Mouse (Mus musculus) hindbrain, embryonic 13.5 days (tissue): ENCODE data around the gene Ccr6. TPM values are rescaled to one million over a fixed set of nuclear protein-coding genes. Genes with fewer than 3 reads are reported as not detected.

Source experiments
- ATAC-seq: fragments of 200-750 bp; cut with Nextera tagmentation; 2 replicates; pipeline ENCODE4 v1.8.0; 2017; ENCODE audit warnings: moderate TSS enrichment; ENCODE audit not compliant: low FRiP score
- H3K27ac ChIP-seq: fragments of 300-500 bp; sonication (generic); 2 replicates; pipeline ENCODE4 v1.5.1; 2015; ENCODE audit warnings: inconsistent platforms, mild to moderate bottlenecking, moderate library complexity
- H3K27me3 ChIP-seq: fragments of 300-500 bp; sonication (generic); 2 replicates; pipeline ENCODE4 v1.6.1; 2015; ENCODE audit warnings: mild to moderate bottlenecking, inconsistent platforms
- H3K36me3 ChIP-seq: fragments of 300-500 bp; sonication (generic); 2 replicates; pipeline ENCODE4 v1.6.1; 2015; ENCODE audit warnings: mild to moderate bottlenecking, inconsistent platforms
- H3K4me1 ChIP-seq: fragments of 300-500 bp; sonication (generic); replicated peaks from 2 replicates; pipeline ENCODE4 v1.6.1; 2015; ENCODE audit warnings: inconsistent platforms
- H3K4me2 ChIP-seq: fragments of 300-500 bp; sonication (generic); 2 replicates; pipeline ENCODE4 v1.6.1; 2015; ENCODE audit warnings: inconsistent platforms, mild to moderate bottlenecking, moderate library complexity
- H3K4me3 ChIP-seq: fragments of 300-500 bp; sonication (generic); 2 replicates; pipeline ENCODE4 v1.5.1; 2015; ENCODE audit warnings: mild to moderate bottlenecking, inconsistent platforms
- H3K9ac ChIP-seq: fragments of 300-500 bp; sonication (generic); 2 replicates; pipeline ENCODE4 v1.6.1; 2015; ENCODE audit warnings: mild to moderate bottlenecking, inconsistent platforms
- H3K9me3 ChIP-seq: fragments of 300-500 bp; sonication (generic); 2 replicates; pipeline ENCODE4 v1.6.1; 2016; ENCODE audit warnings: inconsistent platforms
- WGBS: fragments of 180-500 bp; shearing (Covaris S2); methylation state at CpG from one replicate; pipeline ENCODE4 v1.1.7; 2015; 5-methylcytosine and 5-hydroxymethylcytosine counted together
- polyA plus RNA-seq: library from polyadenylated mRNA; unstranded; fragments of >200 nt; fragmentation: Nextera tagmentation; extraction: Ambion mirVana; gene quantifications from 2 replicates; pipeline ENCODE4 v1.2.1, GENCODE M21; 2015

Ccr6 gene
- polyA plus RNA-seq, 1 experiment from 2014 or later, result not detected

- WGBS, result 96% methylated on average over 6 of the region's 6 CpGs
- no peak for ATAC-seq
Measured at GRCm38 (mm10) chr17:8211399-8211798, 24.4 kb upstream of the Ccr6 start.

GRCm38 (mm10) chr17:8214369-8214768 lies 21.5 kb upstream of the Ccr6 start:
- ATAC-seq, result no peak
- 0 out of 2 replicates have a peak, but pooled peaks cover 2% of the 10 kb centered on the region for H3K27me3 ChIP-seq
- H3K4me3 ChIP-seq, result no peak overlapping the region
- WGBS, result 92% methylated on average over 1 of the region's 1 CpGs
- no peak overlapping the region for H3K27ac ChIP-seq
- H3K36me3 ChIP-seq, result no peaks in the 10 kb centered on the region
- no peaks in the 10 kb centered on the region for H3K9me3 ChIP-seq
- H3K9ac ChIP-seq, result no peak overlapping the region
- H3K4me1 ChIP-seq, result no peaks in the 10 kb centered on the region
- no peak overlapping the region for H3K4me2 ChIP-seq

More at GRCm38 (mm10) chr17:8211399-8211798, 24.4 kb upstream of the Ccr6 start:
- H3K36me3 ChIP-seq, result no peaks in the 10 kb centered on the region
- no peak overlapping the region for H3K9ac ChIP-seq
- H3K27ac ChIP-seq, result no peak overlapping the region
- H3K9me3 ChIP-seq, result no peaks in the 10 kb centered on the region
- H3K4me2 ChIP-seq, result no peak overlapping the region
- H3K4me3 ChIP-seq, result no peak overlapping the region
- H3K27me3 ChIP-seq, result 0 out of 2 replicates have a peak, but pooled peaks cover 2% of the 10 kb centered on the region
- H3K4me1 ChIP-seq, result no peaks in the 10 kb centered on the region

GRCm38 (mm10) chr17:8215016-8215745 lies 20.7 kb upstream of the Ccr6 start:
- Histone ChIP-seq H3K4me2 (no peak overlapping the region), H3K9me3 (no peaks in the 10 kb centered on the region), H3K9ac (no peak overlapping the region), H3K27ac (no peak overlapping the region), H3K4me3 (no peak overlapping the region), H3K36me3 (no peaks in the 10 kb centered on the region), H3K27me3 (0 out of 2 replicates have a peak, but pooled peaks cover 2% of the 10 kb centered on the region), H3K4me1 (no peaks in the 10 kb centered on the region)
- no peak for ATAC-seq
- WGBS, result 91% methylated on average over 12 of the region's 12 CpGs

DNA sequence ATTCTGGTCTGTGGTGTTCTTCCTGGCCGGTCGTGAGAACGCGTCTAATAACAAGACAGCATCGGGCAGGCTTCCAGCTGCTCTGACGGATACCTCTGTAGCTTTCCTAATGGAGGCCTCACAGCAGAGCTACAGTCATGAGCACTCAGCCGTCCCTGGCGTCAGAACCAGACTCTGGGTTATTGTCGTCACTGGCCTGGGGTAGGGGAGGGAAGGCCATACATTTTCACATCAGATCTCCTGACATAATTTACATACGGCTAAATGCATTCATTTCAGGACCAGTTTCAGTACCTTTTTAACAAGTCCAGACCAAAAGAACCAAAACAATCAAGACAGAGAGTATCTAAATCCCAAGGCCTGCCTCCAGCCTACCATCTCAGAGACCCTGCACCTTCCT lies 12.6 kb upstream of the Ccr6 start:
- no peak overlapping the region for H3K4me2 ChIP-seq
- no peaks in the 10 kb centered on the region for H3K27me3 ChIP-seq
- H3K4me1 ChIP-seq, result no peaks in the 10 kb centered on the region
- H3K4me3 ChIP-seq, result no peak overlapping the region
- H3K9ac ChIP-seq, result no peak overlapping the region
- WGBS, result 83% methylated on average over 10 of the region's 10 CpGs
- H3K36me3 ChIP-seq, result no peaks in the 10 kb centered on the region
- no peaks in the 10 kb centered on the region for H3K9me3 ChIP-seq
- H3K27ac ChIP-seq, result no peak overlapping the region
- ATAC-seq, result no peak

DNA sequence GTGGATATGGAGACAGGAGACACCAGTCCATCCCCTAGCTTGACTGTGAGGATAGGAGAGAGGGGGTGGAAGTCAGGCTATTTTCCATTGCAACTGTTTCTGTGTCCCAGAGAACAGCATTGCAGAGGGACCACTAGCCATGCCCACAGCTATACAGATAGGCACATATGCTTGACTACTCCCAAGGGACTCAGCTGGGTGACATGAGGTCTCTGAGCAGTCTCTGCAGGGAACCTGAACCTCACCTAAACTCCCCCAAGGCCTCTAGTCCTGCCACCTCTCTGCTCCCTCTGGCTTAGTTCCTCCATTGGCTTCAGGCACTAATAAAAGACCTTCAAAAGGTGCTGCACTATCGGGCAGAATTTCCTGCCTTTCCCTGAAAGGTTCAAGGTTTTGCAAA lies 11.8 kb upstream of the Ccr6 start:
- whole genome bisulfite sequencing, result 80% methylated on average over 1 of the region's 1 CpGs

DNA sequence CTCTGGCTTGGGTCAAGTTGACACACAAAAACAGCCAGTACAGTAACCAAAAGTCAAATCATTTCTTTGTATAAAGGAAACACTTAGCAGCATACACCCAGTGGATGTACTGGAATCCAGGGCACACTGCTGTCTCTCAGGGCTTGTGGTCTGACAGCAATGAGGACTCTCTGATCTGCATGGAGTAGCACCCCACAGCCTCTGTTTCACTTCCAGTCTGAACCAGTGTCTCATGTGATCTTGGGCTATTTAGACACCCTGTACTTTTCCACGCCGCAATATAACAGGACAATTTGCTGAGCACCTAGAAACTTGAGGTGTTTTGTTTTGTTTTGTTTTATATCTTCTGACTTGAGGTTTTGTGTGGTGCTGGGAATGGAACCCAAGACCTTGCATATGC lies 10.7 kb upstream of the Ccr6 start:
- Histone ChIP-seq H3K4me3 (no peak overlapping the region), H3K9me3 (no peaks in the 10 kb centered on the region), H3K36me3 (no peaks in the 10 kb centered on the region), H3K4me2 (no peak overlapping the region), H3K27me3 (no peaks in the 10 kb centered on the region), H3K9ac (no peak overlapping the region), H3K4me1 (no peaks in the 10 kb centered on the region), H3K27ac (no peak overlapping the region)
- ATAC-seq, result no peak
- 98% methylated on average over 2 of the region's 2 CpGs for WGBS

More for the DNA sequence above, 11.8 kb upstream of the Ccr6 start:
- no peak overlapping the region for H3K27ac ChIP-seq
- no peaks in the 10 kb centered on the region for H3K9me3 ChIP-seq
- ATAC-seq, result no peak
- H3K4me1 ChIP-seq, result no peaks in the 10 kb centered on the region
- H3K27me3 ChIP-seq, result no peaks in the 10 kb centered on the region
- H3K4me2 ChIP-seq, result no peak overlapping the region
- H3K4me3 ChIP-seq, result no peak overlapping the region
- no peaks in the 10 kb centered on the region for H3K36me3 ChIP-seq
- no peak overlapping the region for H3K9ac ChIP-seq

- no peak for ATAC-seq
- H3K4me2 ChIP-seq, result no peak overlapping the region
- H3K36me3 ChIP-seq, result no peaks in the 10 kb centered on the region
- WGBS, result 79% methylated on average over 4 of the region's 4 CpGs
- no peak overlapping the region for H3K9ac ChIP-seq
- H3K27ac ChIP-seq, result no peak overlapping the region
- no peaks in the 10 kb centered on the region for H3K4me1 ChIP-seq
- H3K27me3 ChIP-seq, result no peaks in the 10 kb centered on the region
- no peaks in the 10 kb centered on the region for H3K9me3 ChIP-seq
- H3K4me3 ChIP-seq, result no peak overlapping the region
Measured at GRCm38 (mm10) chr17:8225746-8226145, 10.1 kb upstream of the Ccr6 start.

GRCm38 (mm10) chr17:8228622-8229021 lies 7.2 kb upstream of the Ccr6 start:
- ATAC-seq, result no peak

DNA sequence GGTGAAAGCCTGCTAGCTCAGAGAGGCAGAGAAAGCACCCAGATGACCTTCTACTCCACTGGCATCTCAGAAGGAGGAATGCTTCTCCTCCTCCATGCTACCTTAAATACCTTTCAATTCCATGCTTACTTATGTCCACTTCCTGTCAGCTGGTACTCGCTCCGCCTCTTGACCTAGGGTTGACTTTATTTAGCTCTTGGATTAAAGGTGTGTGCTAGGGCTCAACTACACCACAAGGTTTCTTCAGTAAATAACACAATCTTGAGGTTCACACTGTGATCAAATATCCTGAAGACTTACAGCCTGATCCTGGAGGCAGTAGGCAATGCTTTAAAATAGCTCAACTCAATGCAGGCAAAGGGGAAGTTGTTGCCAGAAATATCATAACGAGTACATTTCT lies 6.2 kb upstream of the Ccr6 start:
- WGBS, result 97% methylated on average over 3 of the region's 3 CpGs
- no peak overlapping the region for H3K4me3 ChIP-seq
- H3K27me3 ChIP-seq, result no peaks in the 10 kb centered on the region
- no peak overlapping the region for H3K4me2 ChIP-seq
- no peaks in the 10 kb centered on the region for H3K4me1 ChIP-seq
- H3K27ac ChIP-seq, result no peak overlapping the region
- H3K9me3 ChIP-seq, result no peaks in the 10 kb centered on the region
- no peak for ATAC-seq
- no peak overlapping the region for H3K9ac ChIP-seq
- no peaks in the 10 kb centered on the region for H3K36me3 ChIP-seq

More at GRCm38 (mm10) chr17:8228622-8229021, 7.2 kb upstream of the Ccr6 start:
- Histone ChIP-seq H3K4me1 (no peaks in the 10 kb centered on the region), H3K36me3 (no peaks in the 10 kb centered on the region), H3K9me3 (no peaks in the 10 kb centered on the region), H3K4me3 (no peak overlapping the region), H3K9ac (no peak overlapping the region), H3K27ac (no peak overlapping the region), H3K27me3 (no peaks in the 10 kb centered on the region), H3K4me2 (no peak overlapping the region)
- 36% methylated on average over 9 of the region's 9 CpGs for WGBS

DNA sequence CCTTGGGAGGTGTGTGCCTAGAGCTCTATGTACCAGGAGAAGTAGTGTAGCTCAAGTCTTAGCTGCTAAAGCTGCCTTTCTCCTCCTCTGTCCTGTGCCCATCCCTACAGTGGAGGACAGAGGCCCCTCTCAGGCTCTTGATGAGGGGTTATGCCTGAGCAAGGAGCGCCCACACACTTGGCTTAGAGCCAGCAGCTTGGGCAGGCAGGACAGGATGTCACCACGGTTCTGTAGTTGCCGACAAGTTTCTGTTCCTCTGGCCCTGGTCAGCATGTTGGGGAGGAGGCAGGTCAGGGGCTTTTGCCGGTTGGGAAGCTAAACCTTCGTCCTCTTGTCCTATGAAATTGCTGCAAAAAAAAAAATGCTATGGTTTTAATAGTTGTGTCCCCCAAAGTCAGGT lies 3.8 kb upstream of the Ccr6 start:
- no peak for ATAC-seq
- H3K4me2 ChIP-seq, result no peak overlapping the region
- no peaks in the 10 kb centered on the region for H3K4me1 ChIP-seq
- no peak overlapping the region for H3K9ac ChIP-seq
- no peak overlapping the region for H3K27ac ChIP-seq
- H3K36me3 ChIP-seq, result no peaks in the 10 kb centered on the region
- no peaks in the 10 kb centered on the region for H3K9me3 ChIP-seq
- no peak overlapping the region for H3K4me3 ChIP-seq
- no peaks in the 10 kb centered on the region for H3K27me3 ChIP-seq
- 76% methylated on average over 5 of the region's 5 CpGs for WGBS

- Histone ChIP-seq H3K9me3 (no peaks in the 10 kb centered on the region), H3K4me2 (no peak overlapping the region), H3K9ac (no peak overlapping the region), H3K4me3 (no peak overlapping the region), H3K27ac (no peak overlapping the region), H3K36me3 (no peaks in the 10 kb centered on the region), H3K4me1 (no peaks in the 10 kb centered on the region), H3K27me3 (no peaks in the 10 kb centered on the region)
- 81% methylated on average over 15 of the region's 15 CpGs for WGBS
- ATAC-seq, result no peak
Measured at GRCm38 (mm10) chr17:8233618-8234214, 2.1 kb upstream of the Ccr6 start.

- 89% methylated on average over 4 of the region's 4 CpGs for WGBS
- ATAC-seq, result no peak
Measured at GRCm38 (mm10) chr17:8234537-8234936, 1.3 kb upstream of the Ccr6 start.

More at GRCm38 (mm10) chr17:8234537-8234936, 1.3 kb upstream of the Ccr6 start:
- no peak overlapping the region for H3K27ac ChIP-seq
- no peak overlapping the region for H3K4me2 ChIP-seq
- no peaks in the 10 kb centered on the region for H3K4me1 ChIP-seq
- no peaks in the 10 kb centered on the region for H3K9me3 ChIP-seq
- no peak overlapping the region for H3K4me3 ChIP-seq
- no peaks in the 10 kb centered on the region for H3K36me3 ChIP-seq
- H3K27me3 ChIP-seq, result no peaks in the 10 kb centered on the region
- H3K9ac ChIP-seq, result no peak overlapping the region
